Mouse (Mus musculus): Measurements from ENCODE around the gene Tldc2.
A peak's percentile ranks its signal among the peaks of the same experiment; 100 is the strongest.

The Tldc2 gene

GRCm38 (mm10) chr2:157086796-157087195 lies at the start of gene Tldc2:
TSS of gene Tldc2 (plus strand) at chr2:157087055.
- no peak for DNase-seq (ENCODE audit: low spot score)

- DNase-seq (ENCODE audit: low spot score): no peak
Observed at GRCm38 (mm10) chr2:157037303-157037702, 49.6 kb upstream of the Tldc2 start.

GRCm38 (mm10) chr2:157039900-157040648 lies 46.8 kb upstream of the Tldc2 start:
- peak; percentile 62 for DNase-seq (ENCODE audit: low spot score)

GRCm38 (mm10) chr2:157040649-157041046 lies 46.2 kb upstream of the Tldc2 start:
- no peak for DNase-seq (ENCODE audit: low spot score)

GRCm38 (mm10) chr2:157041421-157041820 lies 45.4 kb upstream of the Tldc2 start:
- DNase-seq (ENCODE audit: low spot score): no peak

GRCm38 (mm10) chr2:157043556-157043955 lies 43.3 kb upstream of the Tldc2 start:
- DNase-seq (ENCODE audit: low spot score): no peak

- no peak for DNase-seq (ENCODE audit: low spot score)
Observed at GRCm38 (mm10) chr2:157043987-157044386, 42.9 kb upstream of the Tldc2 start.

- no peak for DNase-seq (ENCODE audit: low spot score)
Observed at GRCm38 (mm10) chr2:157045932-157046331, 40.9 kb upstream of the Tldc2 start.

GRCm38 (mm10) chr2:157046956-157047355 lies 39.9 kb upstream of the Tldc2 start:
- DNase-seq (ENCODE audit: low spot score): no peak

- no peak for DNase-seq (ENCODE audit: low spot score)
Observed at GRCm38 (mm10) chr2:157048395-157049181, 38.3 kb upstream of the Tldc2 start.

- DNase-seq (ENCODE audit: low spot score): no peak
Observed at GRCm38 (mm10) chr2:157049831-157050243, 37.0 kb upstream of the Tldc2 start.

- no peak for DNase-seq (ENCODE audit: low spot score)
Observed at GRCm38 (mm10) chr2:157052448-157052847, 34.4 kb upstream of the Tldc2 start.

GRCm38 (mm10) chr2:157053124-157053523 lies 33.7 kb upstream of the Tldc2 start:
- DNase-seq (ENCODE audit: low spot score): no peak

- no peak for DNase-seq (ENCODE audit: low spot score)
Observed at GRCm38 (mm10) chr2:157053787-157054186, 33.1 kb upstream of the Tldc2 start.

- DNase-seq (ENCODE audit: low spot score): peak; percentile 76
Observed at GRCm38 (mm10) chr2:157054297-157054696, 32.6 kb upstream of the Tldc2 start.

GRCm38 (mm10) chr2:157054816-157055215 lies 32.0 kb upstream of the Tldc2 start:
- DNase-seq (ENCODE audit: low spot score): no peak

GRCm38 (mm10) chr2:157055721-157056120 lies 31.1 kb upstream of the Tldc2 start:
- no peak for DNase-seq (ENCODE audit: low spot score)

GRCm38 (mm10) chr2:157057186-157057585 lies 29.7 kb upstream of the Tldc2 start:
- DNase-seq (ENCODE audit: low spot score): no peak

GRCm38 (mm10) chr2:157057758-157058157 lies 29.1 kb upstream of the Tldc2 start:
- no peak for DNase-seq (ENCODE audit: low spot score)

- DNase-seq (ENCODE audit: low spot score): peak; percentile 70
Observed at GRCm38 (mm10) chr2:157058342-157058998, 28.4 kb upstream of the Tldc2 start.

GRCm38 (mm10) chr2:157059166-157059565 lies 27.7 kb upstream of the Tldc2 start:
- DNase-seq (ENCODE audit: low spot score): no peak

- DNase-seq (ENCODE audit: low spot score): no peak
Observed at GRCm38 (mm10) chr2:157060037-157060436, 26.8 kb upstream of the Tldc2 start.
